Mouse (Mus musculus) frontal cortex, adult 2 months (tissue): ENCODE measurements at regions not wholly inside any gene's neighbourhood (a gene's known extent, or its start where the extent isn't known, plus 50 kb on each side); places are given as distances from the start of the nearest gene placed in this dataset.

Experiments used
- DNase-seq, 2 experiments: peaks; one replicate each; pipeline ENCODE4 v3.0.0; 2022; ENCODE audit warnings: low spot score in 1 of 2; ENCODE audit errors: extremely low spot score in 1 of 2

DNA sequence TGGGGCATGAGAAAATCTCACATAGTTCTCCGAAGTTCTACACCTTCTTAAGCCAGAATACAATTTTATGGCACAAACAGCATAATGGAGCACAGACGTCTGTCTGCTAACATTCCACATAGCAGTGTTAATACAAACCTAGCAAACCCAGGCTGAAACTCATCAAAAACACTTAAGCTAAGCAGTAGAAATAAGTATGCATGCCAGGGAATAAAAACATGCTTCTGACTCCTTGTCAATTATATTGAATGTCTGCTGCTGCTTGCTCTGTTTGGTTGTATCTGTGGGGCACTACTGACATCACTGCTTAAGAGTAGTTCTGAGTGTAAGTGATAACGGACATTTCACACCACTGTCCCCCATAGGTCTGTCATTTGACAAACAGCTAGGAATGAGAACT is 693.4 kb upstream of the Adamts5 start:
- no peak for DNase-seq

DNA sequence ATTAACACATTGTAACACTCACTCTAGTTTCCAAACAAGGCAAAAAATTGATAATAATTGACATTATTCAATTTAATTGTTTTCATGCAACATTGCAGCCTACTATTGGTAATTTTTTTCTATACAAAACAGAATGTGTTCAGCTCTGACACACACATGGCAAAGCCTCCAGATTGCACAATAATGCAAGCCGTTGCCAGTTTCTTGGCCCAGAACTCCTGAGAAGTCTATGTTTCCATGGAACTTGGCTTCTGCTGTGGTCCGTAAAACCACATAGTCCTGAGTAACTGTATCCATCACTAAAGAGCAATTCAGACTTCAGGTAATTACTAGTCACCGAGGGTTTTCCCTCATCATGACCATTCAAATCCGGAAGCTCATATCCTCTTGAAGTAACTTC is 684.4 kb upstream of the Adamts5 start:
- DNase-seq, result no peak

DNA sequence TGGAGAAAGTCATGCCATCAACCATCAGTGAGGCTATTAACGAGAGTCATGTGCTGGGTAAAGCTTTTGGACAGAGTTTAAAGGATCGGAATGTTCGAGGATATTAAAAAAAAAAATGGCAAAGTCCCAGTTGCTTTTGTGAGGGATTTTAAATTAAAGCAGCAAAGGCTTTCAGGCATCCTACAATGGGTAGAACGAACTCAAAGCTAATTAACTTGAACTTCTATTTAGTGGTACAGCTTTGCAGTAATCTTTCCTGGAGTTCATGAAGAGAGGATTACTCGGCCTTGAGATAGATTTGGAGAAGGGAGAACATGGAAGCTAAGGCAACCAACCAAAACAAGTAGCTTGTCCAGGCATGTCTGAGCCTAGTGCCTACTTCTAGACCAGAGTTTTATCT is 676.7 kb upstream of the Adamts5 start:
- no peak for DNase-seq

DNA sequence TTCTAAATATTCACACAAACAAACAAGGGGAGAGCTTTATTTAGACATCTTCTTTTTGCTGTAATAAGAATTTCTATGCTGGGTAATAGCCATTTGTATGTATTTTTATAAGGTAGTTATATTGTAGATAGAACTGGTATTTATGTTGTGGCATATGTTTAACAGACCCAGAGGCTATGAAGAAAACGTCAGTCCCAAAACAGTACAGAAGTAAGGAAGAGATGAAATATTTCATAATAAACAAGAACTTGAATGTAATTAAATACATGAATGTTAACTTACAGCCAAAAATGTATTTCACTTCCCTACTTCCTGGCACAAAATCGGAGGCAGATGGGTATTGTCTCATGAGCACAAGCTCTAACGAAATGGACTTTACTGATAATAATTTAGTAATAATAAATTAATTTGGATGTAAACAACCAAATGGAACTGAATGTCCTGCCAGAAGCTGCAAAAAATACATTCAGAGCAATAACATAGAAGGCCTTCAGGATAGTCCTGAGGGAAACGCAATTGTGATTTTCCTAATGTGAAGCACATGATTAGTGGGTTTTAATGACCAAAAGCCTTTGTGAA is 645.9 kb upstream of the Adamts5 start:
- no peak for DNase-seq

DNA sequence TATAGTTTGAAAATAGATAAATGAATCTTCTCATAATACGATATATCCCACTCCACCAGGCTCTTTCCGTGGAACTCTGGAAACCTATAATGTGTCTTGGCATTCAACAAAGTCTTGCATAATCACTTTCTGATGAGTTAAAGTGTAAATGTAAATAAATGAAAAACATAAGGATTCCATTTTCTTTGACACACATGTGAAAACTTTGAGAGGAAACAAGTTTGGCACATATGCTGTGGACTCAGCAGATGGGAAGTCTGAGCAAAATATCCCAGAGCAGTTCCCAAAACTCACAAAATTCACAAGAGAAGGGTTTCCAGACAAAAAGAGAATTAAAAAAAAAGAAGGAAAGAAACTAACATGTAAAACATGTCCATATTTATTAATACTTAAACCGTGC is 645.3 kb upstream of the Adamts5 start:
- no peak for DNase-seq

DNA sequence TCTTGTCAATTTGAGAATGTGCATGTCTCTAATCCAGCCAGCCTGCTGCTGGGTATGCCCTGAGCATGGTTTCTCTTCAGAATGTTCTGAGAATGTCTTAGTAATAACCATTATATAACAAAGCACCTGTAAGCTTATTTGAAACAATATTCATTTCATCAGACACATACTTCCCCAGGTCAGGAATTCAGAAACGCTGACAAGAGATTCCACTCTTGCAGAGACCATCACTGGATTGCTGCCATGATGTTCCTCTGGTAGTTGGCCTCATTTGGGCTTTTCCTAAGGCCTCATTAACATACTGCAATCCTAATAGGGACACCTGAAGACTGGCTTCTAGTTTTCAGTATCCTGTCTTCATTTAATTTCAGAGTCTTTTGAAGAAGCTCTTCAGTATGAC is 642.5 kb upstream of the Adamts5 start:
- DNase-seq, result no peak

- no peak for DNase-seq
These were observed 634.9 kb upstream of the Adamts5 start for GRCm38 (mm10) chr16:86536479-86536878.

DNA sequence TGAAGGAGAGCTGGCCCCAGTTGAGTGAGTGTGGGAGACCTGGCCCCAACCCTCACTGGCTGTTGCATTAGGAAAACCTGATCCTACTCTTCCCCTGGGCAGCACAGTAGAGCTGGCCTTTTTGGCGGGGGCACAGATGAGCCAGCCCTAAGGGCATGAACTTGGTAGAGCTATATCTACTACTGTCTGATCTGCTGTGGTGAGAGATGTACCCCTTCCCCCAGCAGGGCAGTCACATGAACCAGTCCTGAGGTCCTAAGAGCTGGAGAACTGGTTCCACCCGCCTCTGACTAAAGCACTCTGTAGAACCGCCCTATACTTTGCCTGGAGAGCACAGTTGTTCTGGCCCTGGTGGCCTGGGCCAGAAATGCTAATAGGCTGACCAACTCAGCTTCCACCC is 622.5 kb upstream of the Adamts5 start:
- no peak for DNase-seq

DNA sequence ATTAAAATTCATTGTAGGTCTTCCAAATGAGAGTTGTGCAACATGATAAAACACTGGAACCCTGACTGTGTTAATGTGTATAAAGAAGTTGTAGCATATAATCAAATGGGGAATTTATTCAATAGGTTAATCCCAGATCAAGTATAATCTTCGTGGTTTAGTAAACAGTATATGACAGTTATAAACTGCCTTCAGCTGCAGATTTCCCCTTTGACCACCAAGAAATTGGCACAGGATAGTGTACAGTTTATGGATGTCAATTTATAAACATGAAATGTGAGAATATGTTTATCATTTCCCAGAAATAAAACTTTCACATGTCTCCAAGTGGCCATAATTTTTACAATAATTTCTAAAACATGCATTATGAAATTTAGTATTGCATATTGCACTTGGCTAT is 615.3 kb upstream of the Adamts5 start:
- no peak for DNase-seq

DNA sequence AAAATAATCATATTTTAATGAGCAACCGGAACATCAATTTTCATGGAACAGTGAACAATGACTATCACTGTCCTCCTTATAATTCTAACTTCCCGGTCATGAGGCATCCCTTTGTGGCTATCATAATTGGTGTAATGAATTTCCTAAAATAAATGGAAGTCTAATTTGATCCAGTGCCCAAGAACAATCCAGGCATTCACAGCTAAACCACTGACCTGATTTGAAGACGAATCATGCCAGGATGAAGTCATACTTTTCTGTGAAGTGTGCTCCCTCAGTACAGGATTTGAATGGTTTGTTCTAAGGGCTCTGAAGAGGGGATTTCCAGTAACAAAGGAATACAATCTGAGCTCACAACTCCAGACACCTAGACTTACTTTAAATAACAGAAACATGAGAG is 614.5 kb upstream of the Adamts5 start:
- peak; percentile 2 to 17 for DNase-seq

DNA sequence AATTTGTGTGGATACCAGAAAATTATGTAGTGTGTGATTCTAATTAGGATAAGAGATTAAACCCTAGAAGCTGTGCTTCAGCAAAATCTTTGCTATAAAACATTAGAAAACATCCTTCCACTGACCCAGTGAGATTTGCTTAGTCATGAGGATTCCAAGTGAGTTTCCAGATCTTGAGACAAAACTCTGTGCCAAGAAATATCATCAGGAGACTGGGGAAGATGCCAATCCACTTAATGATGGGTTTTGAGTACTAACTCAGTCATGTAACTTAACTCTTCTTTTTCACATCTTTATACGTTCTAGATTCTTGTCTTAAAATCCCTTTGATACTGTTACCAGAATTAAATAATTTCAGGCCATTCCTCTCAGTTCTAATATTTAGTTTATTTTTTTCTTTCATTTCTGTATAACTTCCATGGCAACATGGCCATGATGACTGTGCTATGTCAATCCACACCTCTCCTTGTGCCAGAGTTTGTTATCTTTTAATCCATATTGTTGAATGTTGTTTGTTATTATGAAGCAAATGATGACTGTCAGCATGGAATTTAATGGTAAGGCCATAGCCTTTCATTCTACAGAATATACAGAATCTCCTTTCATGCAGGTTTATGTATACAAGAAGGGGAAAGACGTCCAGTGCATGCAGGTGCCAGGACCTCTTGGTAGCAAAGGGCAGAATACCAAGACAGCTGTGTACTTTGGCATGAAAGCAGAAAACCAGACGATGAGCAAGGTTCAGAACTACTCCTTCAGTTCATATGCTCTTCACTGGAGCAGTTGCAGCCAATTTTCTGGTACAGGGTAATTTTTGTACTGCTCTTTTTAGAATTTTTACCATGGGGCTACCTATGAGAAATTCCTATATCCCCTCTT is 599.7 kb upstream of the Adamts5 start:
- DNase-seq, result no peak

- DNase-seq, result peak in 1 of 2 experiments; percentile 25
These were observed 573.5 kb upstream of the Adamts5 start for GRCm38 (mm10) chr16:86475145-86475544.

- no peak for DNase-seq
These were observed 571.6 kb upstream of the Adamts5 start for GRCm38 (mm10) chr16:86473059-86473740.

DNA sequence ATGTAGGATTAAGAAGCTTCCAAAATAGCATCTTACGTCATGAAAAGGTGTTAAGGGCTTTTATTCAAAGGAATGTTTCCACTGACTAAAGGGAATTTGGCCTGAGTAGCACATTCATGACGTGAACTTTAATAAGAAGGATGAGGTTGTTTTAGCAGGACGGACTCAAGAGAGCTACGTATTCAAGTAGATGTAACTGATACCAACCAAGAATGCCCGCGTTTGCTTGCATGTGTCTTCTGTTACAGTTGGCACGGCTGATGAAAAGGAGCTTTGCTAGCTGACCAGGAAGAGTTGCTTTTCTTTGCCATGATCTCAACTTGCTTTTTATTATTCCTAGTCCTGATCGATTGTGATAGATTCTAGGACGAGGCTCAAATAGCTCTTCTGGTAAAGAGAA is 559.4 kb upstream of the Adamts5 start:
- no peak for DNase-seq

GRCm38 (mm10) chr16:86456649-86457048 is 555.0 kb upstream of the Adamts5 start:
- DNase-seq, result no peak

GRCm38 (mm10) chr16:86454810-86455209 is 553.2 kb upstream of the Adamts5 start:
- DNase-seq, result no peak

DNA sequence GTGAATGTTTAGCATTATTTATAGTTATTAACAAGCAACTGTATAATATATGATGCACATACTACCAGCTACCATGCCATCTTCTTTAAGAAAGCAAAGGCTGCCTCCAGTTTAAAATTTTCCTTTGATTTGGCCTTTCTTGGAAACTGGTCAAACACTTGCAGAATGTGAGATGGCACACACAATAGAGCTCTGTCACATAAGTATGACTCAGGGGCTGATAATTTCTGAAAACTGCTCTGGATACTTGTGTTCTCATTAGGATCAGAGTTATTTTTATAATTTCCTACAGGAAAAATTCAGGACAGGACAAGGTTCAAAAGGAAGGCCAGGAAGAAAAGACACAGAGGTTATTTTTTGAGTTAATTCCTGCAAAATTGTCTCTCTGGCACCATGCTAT is 552.4 kb upstream of the Adamts5 start:
- DNase-seq, result no peak

DNA sequence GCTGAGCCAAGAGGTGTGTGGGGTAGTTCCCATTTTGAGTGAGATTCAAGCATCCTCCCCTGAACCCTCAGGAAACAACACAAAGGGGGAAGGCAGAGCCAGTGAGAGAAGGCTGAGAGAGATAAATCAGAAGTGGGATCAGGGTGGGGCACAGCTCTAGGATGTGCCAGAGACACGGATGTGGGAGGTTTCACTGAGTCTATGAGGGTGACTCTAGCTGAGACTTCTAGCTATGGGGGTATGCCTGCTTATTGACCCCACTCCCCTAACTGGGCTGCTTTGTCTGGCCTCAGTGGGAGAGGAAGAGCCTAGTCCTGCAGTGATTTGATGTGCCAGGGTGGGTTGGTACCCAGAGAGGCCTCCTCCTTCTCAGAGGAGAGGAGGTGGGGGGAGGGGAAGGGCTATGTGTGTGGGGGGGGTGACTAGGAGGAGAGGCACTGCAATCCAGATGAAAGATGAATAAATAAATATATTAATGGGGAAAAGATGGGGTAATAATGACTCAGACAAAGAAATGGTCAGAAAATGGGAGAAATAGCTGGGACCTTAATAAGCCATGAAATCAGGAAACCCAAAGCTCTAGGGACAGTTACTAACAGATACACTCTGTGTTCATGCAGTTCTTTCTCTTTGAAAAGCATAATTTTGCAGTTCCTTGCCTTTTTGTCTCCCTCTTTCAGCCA is 547.0 kb upstream of the Adamts5 start:
- no peak for DNase-seq

- peak; percentile 36 to 83 for DNase-seq
These were observed 517.8 kb upstream of the Adamts5 start for GRCm38 (mm10) chr16:86419458-86419857.

- DNase-seq, result no peak
These were observed 502.7 kb upstream of the Adamts5 start for GRCm38 (mm10) chr16:86404309-86404708.

- no peak for DNase-seq
These were observed 499.8 kb upstream of the Adamts5 start for GRCm38 (mm10) chr16:86401381-86401780.
